ENCODE assay signal across 8 mouse cellular contexts in the genomic region with DNA sequence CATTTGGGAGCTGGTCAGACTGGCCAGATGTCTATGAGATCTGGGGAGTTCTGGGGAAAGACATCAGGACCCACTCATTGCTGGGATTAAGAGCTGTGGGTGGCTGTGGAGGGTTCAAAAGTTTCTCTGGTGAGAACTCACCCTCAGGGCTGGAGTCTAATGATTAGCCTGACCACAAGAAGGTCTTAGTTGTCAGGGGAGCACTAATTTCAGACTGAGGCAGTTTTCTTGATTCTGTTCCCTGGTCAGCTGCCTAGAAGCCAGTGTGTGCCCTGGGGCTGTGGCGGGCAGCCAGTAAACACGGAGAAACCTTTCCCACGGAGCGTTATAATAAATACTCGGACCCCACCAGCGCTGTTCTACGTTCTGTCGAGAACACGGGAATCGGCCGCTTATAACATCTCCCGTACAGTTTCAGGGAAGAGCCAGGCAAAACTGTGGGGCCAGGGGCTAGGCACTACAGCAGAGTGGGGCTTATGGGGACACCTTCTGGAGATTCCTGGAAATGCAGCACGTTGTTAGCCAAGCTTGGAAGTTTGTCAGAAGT. TPM values are rescaled to one million over a fixed set of nuclear protein-coding genes. Genes with fewer than 3 reads are reported as not detected.
DNase-seq lines count a peak whose midpoint lies in the region; ATAC-seq and TF ChIP-seq lines count a peak whose summit lies in the region.

No protein-coding gene starts in this region.

- no peaks in the 10 kb centered on the region for H3K9me3 ChIP-seq in forebrain, embryonic 12.5 days

- H3K36me3 ChIP-seq in forebrain, embryonic 12.5 days (replicated peaks), result no peaks in the 10 kb centered on the region

- DNase-seq in heart, adult 11 months, result peak; percentile 90
- DNase-seq in heart, postnatal 25 days (ENCODE audit: low spot score), result no peak
- DNase-seq in cerebellum, adult 11 months, result peak; percentile 45
- DNase-seq in heart, postnatal 4 days, result peak; percentile 83
- peak; percentile 63 to 72 for DNase-seq in left cerebral cortex, adult 2 months (ENCODE audit: extremely low spot score in 1 of 2, low spot score in 2 of 2)
- peak; percentile 36 for DNase-seq in skeletal muscle tissue, adult 2 months (ENCODE audit: low read depth, low spot score)

- intact Hi-C loops in heart, postnatal 25 days (cut with DNase I), result loop anchor here (1.0 to 10.0 kb wide), 2 partner anchors 195 to 680 kb away; no protein-coding TSS in a partner anchor
- intact Hi-C loops in left cerebral cortex, adult 2 months (cut with DNase I), result loop anchor here (2.0 to 10.0 kb wide), 2 partner anchors 196 to 680 kb away; no protein-coding TSS in a partner anchor

- 8% methylated on average over 13 of the region's 13 CpGs for whole genome bisulfite sequencing in forebrain, embryonic 12.5 days

- peak overlapping the region; percentile 52 for H3K4me2 ChIP-seq in forebrain, embryonic 12.5 days

- TF ChIP-seq CTCF in left cerebral cortex, adult 2 months (IDR thresholded peaks at IDR 0.05), result peak; percentile 87

- no peak overlapping the region for H3K27ac ChIP-seq in forebrain, embryonic 12.5 days
- peak overlapping the region; percentile 4; the same call in 1 of the 2 replicates for H3K27ac ChIP-seq in left cerebral cortex, adult 2 months

- peaks cover 22% of the 10 kb centered on the region for H3K4me1 ChIP-seq in forebrain, embryonic 12.5 days

- H3K9ac ChIP-seq in forebrain, embryonic 12.5 days, result no peak overlapping the region

- peak overlapping the region; percentile 26 for H3K4me3 ChIP-seq in forebrain, embryonic 12.5 days (replicated peaks)
- peak overlapping the region; percentile 32; the same call in 1 of the 2 replicates for H3K4me3 ChIP-seq in left cerebral cortex, adult 2 months

- peaks cover 10% of the 10 kb centered on the region for H3K27me3 ChIP-seq in forebrain, embryonic 12.5 days

- peak; percentile 78 for ATAC-seq in forebrain, embryonic 12.5 days (ENCODE audit: low FRiP score)
- ATAC-seq in megakaryocyte, adult 5-6 weeks (ENCODE audit: poor library complexity, severe bottlenecking), result peak; percentile 47

RNA-seq across cellular contexts. Expression of gene Pygl, which starts 3.7 kb away (rescaled TPM):
- total RNA-seq in heart, postnatal 25 days (2021), result 1 to 10 TPM; 3.9 to 5.7 TPM
- 4.9 and 5.7 TPM in 2 replicates for polyA plus RNA-seq in forebrain, embryonic 12.5 days (2016; fragmentation: Nextera tagmentation; extraction: Ambion mirVana)
- total RNA-seq in heart, postnatal 4 days (2021), result 10 to 100 TPM; 13.9 to 15.9 TPM
- 1 to 10 TPM; 3.6 to 3.8 TPM for total RNA-seq in left cerebral cortex, adult 2 months (2021)
- total RNA-seq in megakaryocyte, adult 5-6 weeks (2015), result 185 and 188 TPM in 2 replicates
- total RNA-seq in megakaryocyte, adult 5-6 weeks (2017), result 329 and 344 TPM in 2 replicates

Comparison
In these comparisons a context has a peak if more than half of its experiments do, and no peak if none do; other contexts are left out.
1. RNA of gene Pygl, which starts 3.7 kb away (total RNA-seq): 185 to 344 TPM in megakaryocyte, adult 5-6 weeks; 13.9 to 15.9 TPM in heart, postnatal 4 days, 3.9 to 5.7 TPM in heart, postnatal 25 days and 3.6 to 3.8 TPM in left cerebral cortex, adult 2 months; every median in the first group is over 10 times any median in the second.